Mouse (Mus musculus): ENCODE results near the gene Gpnmb.
A peak's percentile ranks its signal among the peaks of the same experiment; 100 is the strongest.

The Gpnmb gene

DNA sequence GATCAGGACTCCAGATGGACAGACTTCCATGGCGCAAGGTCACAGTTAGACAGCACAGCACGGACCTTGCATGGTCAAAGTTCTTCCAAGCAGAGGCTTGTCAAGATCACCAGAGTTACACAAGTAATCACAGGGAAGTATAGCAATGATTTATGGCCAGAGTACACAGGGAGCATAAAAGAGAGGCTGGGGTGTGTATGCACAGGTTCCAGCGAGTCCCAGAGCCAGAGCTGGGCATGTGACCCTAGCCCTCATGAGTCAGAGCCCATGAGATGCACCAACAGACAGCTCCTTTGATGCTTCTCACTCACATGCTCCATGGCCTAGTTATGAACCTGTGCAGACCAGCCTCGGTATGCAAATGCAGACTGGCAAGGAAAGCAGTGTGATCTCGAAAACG, 8.3 kb upstream of the Gpnmb start:
- ATAC-seq (ENCODE audit: insufficient number of reproducible peaks, low FRiP score, low TSS enrichment) = no peak

DNA sequence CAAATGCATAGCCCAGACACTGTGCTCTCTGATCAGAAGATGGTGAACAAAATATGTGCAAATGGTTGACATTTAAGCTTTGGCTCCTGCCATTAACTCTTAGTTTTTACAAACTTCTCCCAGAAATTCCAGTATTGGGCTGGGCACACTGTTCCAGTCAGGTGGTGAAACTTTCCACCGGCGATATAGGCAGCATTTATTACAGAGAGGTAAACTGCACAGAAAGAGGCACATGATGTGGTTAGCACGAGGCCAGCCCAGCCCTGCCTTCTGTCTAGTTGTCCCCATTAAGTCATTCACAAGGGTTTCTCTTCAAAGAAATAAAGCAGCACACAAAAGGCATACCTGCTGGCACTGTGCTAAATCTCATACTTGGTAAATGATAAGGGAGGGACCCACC, 7.6 kb upstream of the Gpnmb start:
- ATAC-seq (ENCODE audit: insufficient number of reproducible peaks, low FRiP score, low TSS enrichment) = no peak

DNA sequence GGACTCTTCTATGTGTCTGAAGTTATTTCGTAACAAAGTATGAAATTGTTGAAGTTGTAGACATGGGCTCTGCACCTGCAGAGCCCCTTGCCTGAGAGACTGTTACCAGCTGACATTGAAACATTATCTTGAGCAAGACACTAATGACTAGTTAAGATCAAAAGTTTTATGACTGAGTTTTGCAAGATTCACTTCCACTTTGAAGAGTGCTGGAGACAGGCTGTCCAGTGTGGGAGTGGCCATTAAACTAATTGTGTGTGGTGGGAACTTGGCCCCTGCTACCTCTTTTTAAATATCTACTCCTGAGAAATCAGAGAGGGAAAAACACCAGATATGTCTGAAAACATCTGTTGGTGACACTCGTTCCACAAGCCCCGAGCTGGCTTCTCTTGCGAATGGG, 5.1 kb upstream of the Gpnmb start:
- no peak for ATAC-seq (ENCODE audit: insufficient number of reproducible peaks, low FRiP score, low TSS enrichment)

DNA sequence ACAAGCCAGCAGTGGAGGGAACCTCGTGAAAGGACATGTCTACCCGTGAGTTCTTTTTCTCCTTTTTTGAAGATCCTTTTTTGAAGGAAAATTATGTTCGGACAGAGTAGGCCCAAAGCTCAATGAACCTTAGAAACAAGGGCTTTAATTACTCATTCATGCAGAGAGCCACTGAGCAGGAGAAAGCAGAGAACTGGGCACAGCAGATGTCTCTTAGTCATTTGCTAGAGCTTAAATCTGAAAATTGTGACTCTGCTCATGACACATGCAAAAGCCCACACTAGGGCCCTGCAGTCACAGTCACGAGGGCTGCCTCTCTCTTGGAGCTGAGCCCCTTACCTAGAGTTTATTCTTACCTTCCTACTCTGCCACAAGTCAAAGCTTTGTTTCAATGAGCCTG, 3.6 kb upstream of the Gpnmb start:
- no peak for ATAC-seq (ENCODE audit: insufficient number of reproducible peaks, low FRiP score, low TSS enrichment)

DNA sequence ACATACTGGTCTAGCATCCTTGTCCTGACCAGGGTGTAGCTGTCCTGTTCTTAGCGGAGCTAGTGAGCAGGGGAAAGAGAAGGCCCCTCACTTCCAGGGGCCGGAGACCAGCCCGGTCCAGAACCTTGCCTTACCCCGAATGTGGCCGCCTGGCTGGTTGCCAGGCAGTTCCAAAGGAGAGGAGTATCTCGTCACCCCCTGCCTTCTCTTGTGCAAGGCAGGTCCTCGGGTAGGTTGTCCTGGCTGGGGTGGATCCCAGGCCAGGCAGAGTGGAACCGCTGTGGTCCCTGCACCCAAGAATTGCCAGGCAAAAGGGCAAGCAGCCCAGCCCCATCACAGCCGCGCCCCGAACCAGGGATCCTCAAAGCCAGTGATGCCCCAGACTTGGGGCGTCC, 919 bp downstream of the Gpnmb start:
- ATAC-seq (ENCODE audit: insufficient number of reproducible peaks, low FRiP score, low TSS enrichment) = no peak

DNA sequence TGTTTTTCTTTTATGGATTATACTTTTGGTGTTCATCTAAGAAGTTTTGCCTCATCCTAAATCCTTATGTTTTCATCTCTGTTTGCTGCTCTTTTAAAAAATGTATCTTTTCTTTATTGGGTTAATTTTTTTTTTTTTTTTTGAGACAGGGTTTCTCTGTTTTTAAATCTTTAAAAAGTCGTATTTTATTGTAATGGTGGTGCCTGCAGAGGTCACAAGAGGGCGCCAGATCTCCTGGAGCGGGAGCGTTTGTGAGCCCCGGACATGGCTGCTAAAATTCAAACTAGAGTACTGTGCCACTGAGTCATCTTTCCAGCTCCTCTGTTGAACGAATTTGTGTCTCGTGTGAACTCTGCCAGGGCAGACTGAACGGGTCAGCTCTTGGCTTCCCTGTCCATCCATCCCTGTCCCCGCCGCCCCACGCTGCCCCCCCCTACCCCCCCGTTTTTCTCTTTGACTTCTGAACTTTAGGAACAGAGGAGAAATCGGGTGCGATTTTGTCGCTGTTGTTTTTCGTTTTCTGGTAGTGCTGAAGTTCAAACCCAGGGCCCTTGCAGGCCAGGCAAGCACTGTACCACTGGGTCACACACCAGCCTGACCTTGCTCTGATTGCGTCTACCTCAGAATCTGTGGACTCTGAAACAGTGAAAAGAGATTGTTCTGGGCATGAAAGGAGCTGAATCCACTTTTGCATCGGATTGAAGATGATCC, 3.3 kb downstream of the Gpnmb start:
- ATAC-seq (ENCODE audit: insufficient number of reproducible peaks, low FRiP score, low TSS enrichment) = no peak

DNA sequence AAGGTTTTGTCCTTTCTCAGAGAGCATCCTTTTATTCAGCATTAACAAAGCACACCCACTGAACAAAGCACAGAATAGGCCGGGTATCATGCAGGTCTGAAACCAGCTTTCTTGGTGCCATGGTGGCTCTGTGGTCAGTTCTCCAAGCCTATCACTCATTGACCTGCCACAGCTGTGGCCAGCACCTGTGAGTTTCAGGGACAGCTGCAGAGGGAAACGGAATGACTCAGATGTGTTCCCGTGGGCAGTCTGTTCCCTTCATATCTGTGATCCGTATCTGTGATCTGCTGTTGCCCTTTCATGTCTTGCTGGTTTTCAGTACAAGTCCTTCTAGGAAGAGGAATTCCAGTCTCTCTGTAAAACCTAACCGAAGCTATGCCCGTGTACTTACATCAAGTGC, 10.2 kb downstream of the Gpnmb start:
- ATAC-seq (ENCODE audit: insufficient number of reproducible peaks, low FRiP score, low TSS enrichment) = no peak

DNA sequence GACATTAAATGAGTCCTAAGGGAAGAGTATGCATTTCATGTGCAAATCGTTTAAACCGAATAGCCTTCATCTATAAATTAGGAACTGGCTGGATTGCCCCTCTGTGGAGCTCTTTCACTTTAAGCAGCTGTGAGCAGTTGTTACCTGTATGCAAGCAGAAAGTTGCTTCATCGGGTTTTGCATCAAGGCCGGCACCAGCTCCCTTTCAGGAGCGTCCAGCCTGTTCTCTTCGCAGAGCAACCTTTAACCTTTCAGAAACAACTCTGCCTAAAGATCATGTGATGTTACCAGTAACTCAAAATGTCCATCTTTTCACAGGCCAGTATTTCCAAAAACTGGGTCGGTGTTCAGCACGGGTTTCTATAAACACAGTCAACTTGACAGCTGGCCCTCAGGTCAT, 10.6 kb downstream of the Gpnmb start:
- ATAC-seq (ENCODE audit: insufficient number of reproducible peaks, low FRiP score, low TSS enrichment) = no peak

DNA sequence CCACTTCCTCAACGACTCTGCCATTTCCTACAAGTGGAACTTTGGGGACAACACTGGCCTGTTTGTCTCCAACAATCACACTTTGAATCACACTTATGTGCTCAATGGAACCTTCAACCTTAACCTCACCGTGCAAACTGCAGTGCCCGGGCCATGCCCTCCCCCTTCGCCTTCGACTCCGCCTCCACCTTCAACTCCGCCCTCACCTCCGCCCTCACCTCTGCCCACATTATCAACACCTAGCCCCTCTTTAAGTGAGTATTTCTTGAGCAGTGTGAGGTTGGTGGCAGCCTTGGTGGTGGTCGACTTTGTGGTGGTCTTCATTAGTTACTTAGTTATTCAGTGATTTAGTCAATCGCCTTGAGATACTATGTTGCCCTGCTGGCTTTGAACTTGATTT, 11.5 kb downstream of the Gpnmb start:
- ATAC-seq (ENCODE audit: insufficient number of reproducible peaks, low FRiP score, low TSS enrichment) = no peak

DNA sequence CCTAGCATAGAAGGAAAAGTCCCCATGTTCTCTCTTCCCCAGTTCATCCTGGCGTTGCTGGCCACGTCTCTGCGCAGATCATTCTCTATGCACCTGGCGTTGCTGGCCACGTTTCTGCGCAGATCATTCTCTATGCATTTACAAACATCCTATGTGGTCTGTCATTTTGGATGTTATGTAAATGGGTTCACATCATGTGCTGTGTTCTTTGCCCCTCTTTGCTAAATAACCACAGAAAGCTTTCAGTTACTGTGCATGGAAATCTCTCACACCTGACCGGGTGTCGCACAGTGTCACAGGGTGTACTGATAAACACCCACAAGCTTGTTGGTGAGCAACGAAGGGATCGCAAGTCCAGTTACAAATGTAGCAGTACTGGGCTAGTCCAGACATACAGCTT, 12.0 kb downstream of the Gpnmb start:
- ATAC-seq (ENCODE audit: insufficient number of reproducible peaks, low FRiP score, low TSS enrichment) = no peak

DNA sequence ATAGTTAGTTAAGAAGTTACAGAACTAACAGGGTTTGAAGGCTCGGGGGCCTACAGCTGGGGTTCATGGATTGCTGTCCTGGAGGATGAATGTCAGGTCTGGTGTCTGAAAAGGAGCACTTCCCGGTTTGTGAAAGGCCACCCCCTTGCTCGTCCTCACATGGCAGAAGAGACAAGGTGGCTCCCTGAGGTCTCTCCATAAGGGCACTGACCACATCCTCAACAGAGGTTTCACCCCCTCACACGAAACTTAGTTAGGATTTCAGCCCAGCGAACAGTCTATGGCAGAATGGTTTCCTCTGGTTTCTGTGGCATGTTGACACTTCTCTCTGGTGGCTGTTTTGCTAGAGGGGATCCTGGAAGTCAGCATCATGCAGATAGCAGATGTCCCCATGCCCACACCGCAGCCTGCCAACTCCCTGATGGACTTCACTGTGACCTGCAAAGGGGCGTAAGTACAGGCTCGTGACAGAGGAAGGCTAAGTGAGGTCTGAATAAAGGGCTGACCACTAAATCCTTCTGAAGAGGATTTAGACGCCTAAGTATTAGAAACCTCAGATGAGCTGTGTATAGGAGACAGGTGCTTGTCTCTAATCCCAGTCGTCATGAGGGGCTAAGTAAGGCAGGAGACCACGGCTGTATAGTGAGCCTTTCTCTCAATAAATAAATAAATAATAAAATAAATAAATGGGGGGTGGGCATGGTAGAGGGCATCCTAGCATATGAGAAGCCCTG, 14.5 kb downstream of the Gpnmb start:
- ATAC-seq (ENCODE audit: insufficient number of reproducible peaks, low FRiP score, low TSS enrichment) = no peak

DNA sequence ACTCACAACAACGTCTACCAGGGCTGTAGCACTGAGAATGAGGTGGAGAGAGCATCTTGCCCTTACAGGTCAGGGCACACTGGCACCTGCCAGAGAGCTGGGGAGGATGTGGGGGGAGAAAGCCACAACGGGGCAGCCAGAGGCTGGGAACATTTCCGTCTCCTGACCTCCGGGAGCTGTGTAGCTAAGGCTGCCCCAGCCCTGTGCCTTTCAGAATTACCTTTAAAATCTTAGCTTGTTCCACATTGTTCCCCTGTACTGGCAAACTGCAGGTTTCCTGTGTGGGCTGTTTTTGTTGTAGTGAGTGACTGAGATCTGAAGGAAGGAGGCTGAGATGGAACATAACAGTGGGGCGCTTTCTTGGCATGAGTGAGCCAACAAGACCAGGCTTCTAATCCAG, 15.8 kb downstream of the Gpnmb start:
- no peak for ATAC-seq (ENCODE audit: insufficient number of reproducible peaks, low FRiP score, low TSS enrichment)

DNA sequence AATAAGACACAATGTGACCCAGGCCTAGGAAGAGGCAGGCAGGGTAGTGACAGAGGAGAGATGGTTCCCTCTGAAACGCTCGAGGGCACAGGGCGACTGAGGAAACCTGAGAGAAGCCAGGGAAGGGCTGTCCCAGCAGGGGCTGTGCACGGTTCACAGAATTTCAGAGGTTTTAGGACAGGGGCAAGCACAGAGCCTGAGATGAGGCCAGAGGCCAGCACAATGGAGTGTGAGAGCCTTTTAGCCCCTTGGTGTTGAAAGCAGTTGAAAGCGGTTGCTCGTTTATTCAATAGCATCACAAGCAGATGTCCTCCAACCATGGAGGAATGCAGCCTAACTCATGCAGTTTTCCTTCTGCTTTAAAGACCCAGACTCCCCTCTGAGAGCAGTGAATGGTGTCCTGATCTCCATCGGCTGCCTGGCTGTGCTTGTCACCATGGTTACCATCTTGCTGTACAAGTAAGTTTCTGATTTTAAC, 18.9 kb downstream of the Gpnmb start:
- no peak for ATAC-seq (ENCODE audit: insufficient number of reproducible peaks, low FRiP score, low TSS enrichment)

DNA sequence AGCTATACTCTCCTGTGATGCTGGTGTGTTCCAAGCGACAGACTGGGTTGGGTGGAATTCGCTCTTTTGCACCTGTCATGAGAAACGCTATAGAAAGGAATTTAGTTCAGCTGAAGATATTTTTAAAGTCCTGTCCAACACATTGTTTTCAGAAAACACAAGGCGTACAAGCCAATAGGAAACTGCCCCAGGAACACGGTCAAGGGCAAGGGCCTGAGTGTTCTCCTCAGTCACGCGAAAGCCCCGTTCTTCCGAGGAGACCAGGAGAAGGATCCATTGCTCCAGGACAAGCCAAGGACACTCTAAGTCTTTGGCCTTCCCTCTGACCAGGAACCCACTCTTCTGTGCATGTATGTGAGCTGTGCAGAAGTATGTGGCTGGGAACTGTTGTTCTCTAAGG, 19.7 kb downstream of the Gpnmb start:
- ATAC-seq (ENCODE audit: insufficient number of reproducible peaks, low FRiP score, low TSS enrichment) = no peak

DNA sequence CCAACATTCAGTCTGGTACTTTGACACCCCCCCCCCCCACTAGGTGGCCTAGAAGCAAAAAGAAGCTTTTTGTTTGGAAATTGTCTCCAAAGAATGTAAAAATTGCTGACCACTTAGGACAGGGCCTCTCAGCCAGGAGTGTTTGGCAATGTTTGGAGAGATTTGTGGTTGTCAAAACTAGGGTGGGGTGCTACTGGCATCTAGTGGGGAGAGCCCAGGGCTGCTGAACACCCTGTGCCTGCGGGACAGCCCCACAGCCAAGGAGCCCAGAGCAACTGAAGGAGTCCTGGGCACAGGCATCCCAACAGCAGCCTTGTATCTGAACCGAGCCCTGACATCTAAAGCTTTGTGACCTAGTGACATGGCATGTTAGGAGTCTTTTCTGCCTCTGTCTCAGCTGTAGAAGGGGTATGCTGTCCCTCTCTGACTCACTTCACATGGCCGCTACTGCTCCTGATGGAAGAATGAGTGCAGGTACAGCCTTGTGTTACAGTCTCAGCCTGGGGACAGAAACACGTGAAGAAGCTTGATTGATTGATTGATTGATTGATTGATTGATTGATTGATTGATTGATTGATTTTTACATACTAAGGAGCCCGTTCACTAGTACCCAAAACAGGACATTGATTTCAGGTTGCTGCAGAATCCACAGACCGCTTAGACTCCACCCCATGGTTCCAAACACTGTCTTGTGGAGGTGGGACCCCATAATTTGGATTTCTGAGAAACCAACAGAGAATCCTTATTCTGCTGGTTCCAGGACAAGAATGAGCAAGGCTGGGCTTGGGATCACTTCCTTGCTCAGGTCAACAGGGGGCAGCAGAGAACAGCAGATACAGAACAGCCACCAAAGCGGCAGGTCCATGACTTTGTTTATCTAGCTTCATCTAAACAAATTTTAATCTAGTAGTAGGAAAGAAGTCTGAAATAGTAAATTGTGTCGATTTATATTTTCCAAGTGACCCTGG, 21.0 kb downstream of the Gpnmb start:
- peak; percentile 45; the same call in 1 of the 2 replicates for ATAC-seq (ENCODE audit: insufficient number of reproducible peaks, low FRiP score, low TSS enrichment)

DNA sequence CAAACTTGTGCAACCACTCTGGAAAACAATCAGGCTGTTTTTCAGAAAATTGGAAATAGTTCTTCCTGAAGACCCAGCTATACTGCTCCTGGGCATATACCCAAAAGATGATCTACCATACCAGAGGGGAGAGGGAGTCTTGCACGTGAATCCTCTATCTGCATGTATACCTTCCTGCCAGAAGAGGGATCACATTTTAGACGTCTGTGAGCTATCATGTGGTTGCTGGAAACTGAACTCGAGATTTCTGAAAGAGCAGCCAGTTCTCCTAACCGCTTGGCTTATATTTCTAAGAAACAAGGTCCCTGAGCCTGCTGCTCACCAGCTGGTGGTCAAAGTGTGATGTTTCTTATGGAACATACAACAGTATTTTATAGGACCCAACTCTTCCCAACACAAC, 32.0 kb downstream of the Gpnmb start:
- ATAC-seq (ENCODE audit: insufficient number of reproducible peaks, low FRiP score, low TSS enrichment) = no peak

DNA sequence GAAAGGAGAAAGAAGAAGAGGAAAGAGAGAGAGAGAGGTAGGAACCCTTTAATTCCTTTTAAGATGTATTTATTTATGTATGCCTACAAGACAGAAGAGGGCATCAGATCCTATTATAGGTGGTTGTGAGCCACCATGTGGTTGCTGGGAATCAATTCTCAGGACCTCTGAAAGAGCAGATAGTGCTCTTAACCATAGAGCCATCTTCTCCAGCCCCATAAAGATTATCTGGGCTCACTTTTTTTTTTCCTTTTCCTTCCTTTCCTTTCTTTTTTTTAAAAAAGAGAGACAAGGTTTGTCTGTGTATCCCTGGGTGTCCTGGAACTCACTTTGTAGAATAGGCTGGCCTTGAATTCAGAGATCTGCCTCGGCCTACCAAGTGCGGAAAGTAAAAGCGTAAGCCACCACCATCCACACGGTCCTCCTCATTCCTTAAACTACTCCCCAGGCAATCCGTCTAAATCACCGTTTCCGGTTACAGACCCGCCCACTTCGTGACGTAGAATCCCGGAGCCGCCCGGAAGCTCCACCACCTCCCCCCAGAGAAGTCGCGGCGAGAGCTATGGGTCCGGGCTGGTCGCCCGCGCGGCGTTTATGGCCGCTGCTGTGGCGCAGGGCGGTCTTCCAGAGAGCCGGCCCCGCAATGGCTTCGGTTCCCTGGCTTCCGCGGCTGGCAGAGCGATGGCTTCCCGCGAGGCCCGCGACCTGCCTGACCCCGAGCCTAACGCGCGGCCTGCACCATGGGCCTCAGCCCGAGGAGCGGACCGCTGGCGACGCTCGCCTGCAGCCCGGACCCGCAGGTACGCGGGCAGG, 37.2 kb downstream of the Gpnmb start, which contains the start of gene Malsu1:
Gene Malsu1 (plus strand): TSS at position 492 of the 813 bp plus-strand sequence.
- ATAC-seq (ENCODE audit: insufficient number of reproducible peaks, low FRiP score, low TSS enrichment) = peak; percentile 97

DNA sequence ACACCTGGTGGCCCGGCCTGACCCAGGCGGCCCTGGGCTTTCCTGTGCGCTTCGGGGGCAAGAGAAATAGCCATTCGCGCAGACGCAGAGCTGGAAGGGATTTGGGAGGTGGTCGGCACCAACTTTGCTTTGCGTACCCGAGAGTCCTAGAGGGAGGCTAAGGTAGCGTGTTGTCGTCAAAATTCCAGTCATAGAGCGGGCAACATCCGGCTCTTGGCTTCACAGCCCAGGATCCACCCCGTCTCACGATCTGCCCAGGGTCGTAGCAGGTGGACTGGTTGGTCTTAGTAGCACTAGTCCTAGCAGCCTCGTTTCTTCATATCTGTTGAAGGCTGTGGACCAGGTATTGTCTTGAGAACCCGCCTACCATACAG, 37.8 kb downstream of the Gpnmb start:
- ATAC-seq (ENCODE audit: insufficient number of reproducible peaks, low FRiP score, low TSS enrichment) = no peak; the same call in 1 of the 2 replicates

DNA sequence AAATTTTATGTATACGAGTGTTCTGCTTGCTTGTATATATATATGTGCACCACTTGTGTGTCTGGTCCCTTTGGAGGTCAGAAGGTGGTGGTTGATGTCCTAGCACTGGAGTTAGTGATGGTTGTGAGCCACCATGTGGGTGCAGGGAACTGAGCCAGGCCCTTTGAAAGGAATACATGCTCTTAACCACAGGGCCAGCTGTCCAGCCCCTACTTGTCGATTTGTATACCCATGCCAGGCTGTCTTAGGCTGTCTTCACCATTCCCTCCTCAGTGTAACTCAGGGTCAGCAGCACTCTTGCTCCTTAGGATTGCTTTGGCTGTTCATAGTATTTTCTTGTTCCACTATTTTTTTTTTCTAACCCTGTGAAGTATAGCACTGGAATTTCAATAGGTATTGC, 41.5 kb downstream of the Gpnmb start:
- ATAC-seq (ENCODE audit: insufficient number of reproducible peaks, low FRiP score, low TSS enrichment) = no peak

DNA sequence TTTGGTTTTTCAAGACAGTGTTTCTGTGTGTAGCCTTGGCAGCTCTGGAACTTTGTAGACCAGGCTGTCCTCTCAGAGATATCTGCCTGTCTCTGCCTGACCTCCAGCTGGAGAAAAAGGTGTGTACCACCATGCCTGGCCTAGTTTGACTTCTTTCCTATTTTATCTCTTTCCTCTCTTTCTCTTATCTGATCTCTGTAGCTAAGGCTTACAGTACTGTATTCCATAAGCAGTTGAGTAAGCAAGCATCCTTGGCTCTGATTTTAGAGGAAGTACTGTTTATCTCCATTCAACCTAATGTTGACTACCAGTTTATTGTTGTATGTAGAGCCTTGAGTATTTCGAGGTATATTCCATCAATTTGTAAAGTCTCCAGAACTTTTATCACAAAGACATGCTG, 43.0 kb downstream of the Gpnmb start:
- no peak for ATAC-seq (ENCODE audit: insufficient number of reproducible peaks, low FRiP score, low TSS enrichment)
